Mouse (Mus musculus) liver, embryonic 11.5 days (tissue): ENCODE data around the gene Pccb. TPM values are rescaled to one million over a fixed set of nuclear protein-coding genes. Genes with fewer than 3 reads are reported as not detected.

Source experiments
- ATAC-seq: fragments of 200-750 bp; cut with Nextera tagmentation; replicated peaks from 2 replicates; pipeline ENCODE4 v1.8.0; 2017; ENCODE audit warnings: moderate number of reproducible peaks, mild to moderate bottlenecking, moderate TSS enrichment, moderate library complexity; ENCODE audit not compliant: low FRiP score
- DNase-seq: peaks from one replicate; pipeline ENCODE4 v3.0.0-alpha.2; 2017; ENCODE audit warnings: low spot score
- H3K27ac ChIP-seq: fragments of 300-500 bp; sonication (generic); 2 replicates; pipeline ENCODE4 v1.5.1; 2014; ENCODE audit warnings: mild to moderate bottlenecking, low read depth, low read length, control low read depth
- H3K27me3 ChIP-seq: fragments of 300-500 bp; sonication (generic); replicated peaks from 2 replicates; pipeline ENCODE4 v1.6.1; 2014; ENCODE audit warnings: low read length, mixed read lengths; ENCODE audit not compliant: control insufficient read depth, insufficient read depth
- H3K36me3 ChIP-seq: fragments of 300-500 bp; sonication (generic); 2 replicates; pipeline ENCODE4 v1.6.1; 2014; ENCODE audit warnings: mild to moderate bottlenecking, low read length, moderate library complexity, mixed read lengths; ENCODE audit not compliant: control insufficient read depth, insufficient read depth
- H3K4me1 ChIP-seq: fragments of 300-500 bp; sonication (generic); replicated peaks from 2 replicates; pipeline ENCODE4 v1.6.1; 2014; ENCODE audit warnings: low read length, mixed read lengths; ENCODE audit not compliant: control insufficient read depth, insufficient read depth
- H3K4me2 ChIP-seq: fragments of 300-500 bp; sonication (generic); 2 replicates; pipeline ENCODE4 v1.6.1; 2014; ENCODE audit warnings: mild to moderate bottlenecking, control low read depth, moderate library complexity
- H3K4me3 ChIP-seq: fragments of 300-500 bp; sonication (generic); 2 replicates; pipeline ENCODE4 v1.5.1; 2014; ENCODE audit warnings: low read depth, low read length, control low read depth
- H3K9ac ChIP-seq: fragments of 300-500 bp; sonication (generic); 2 replicates; pipeline ENCODE4 v1.6.1; 2014; ENCODE audit warnings: low read depth, low read length, control low read depth
- H3K9me3 ChIP-seq: fragments of 300-500 bp; sonication (generic); 2 replicates; pipeline ENCODE4 v1.6.1; 2016; ENCODE audit warnings: low read length, inconsistent platforms, mixed read lengths; ENCODE audit not compliant: control insufficient read depth
- WGBS: fragments of 180-500 bp; shearing (Covaris S2); extraction: QIAGEN DNeasy Blood & Tissue Kit; methylation state at CpG from one replicate; pipeline ENCODE4 v1.1.7; 2014; 5-methylcytosine and 5-hydroxymethylcytosine counted together
- polyA plus RNA-seq: library from polyadenylated mRNA; unstranded; fragments of >200 nt; fragmentation: Nextera tagmentation; extraction: Ambion mirVana; gene quantifications from 2 replicates; pipeline ENCODE4 v1.2.1, GENCODE M21; 2014

The Pccb gene
- polyA plus RNA-seq, 1 experiment from 2014 or later: 8.7 TPM

- Histone ChIP-seq H3K27me3 (no peaks in the 10 kb centered on the region), H3K9me3 (no peaks in the 10 kb centered on the region), H3K4me2 (no peak overlapping the region), H3K4me3 (no peak overlapping the region), H3K9ac (no peak overlapping the region), H3K4me1 (no peaks in the 10 kb centered on the region), H3K36me3 (no peaks in the 10 kb centered on the region), H3K27ac (no peak overlapping the region)
- peak; percentile 93 for ATAC-seq
- 60% methylated on average over 5 of the region's 5 CpGs for WGBS
- no peak for DNase-seq
Measured at GRCm38 (mm10) chr9:100962903-100963427, 71.7 kb downstream of the Pccb start.

- DNase-seq (no peak), ATAC-seq (no peak)
- Histone ChIP-seq H3K4me1 (no peaks in the 10 kb centered on the region), H3K36me3 (peaks cover 7% of the 10 kb centered on the region; the same call in 1 of the 2 replicates), H3K9ac (no peak overlapping the region), H3K4me3 (no peak overlapping the region), H3K27ac (no peak overlapping the region), H3K9me3 (no peaks in the 10 kb centered on the region), H3K27me3 (no peaks in the 10 kb centered on the region), H3K4me2 (no peak overlapping the region)
- 81% methylated on average over 4 of the region's 4 CpGs for WGBS
Measured at GRCm38 (mm10) chr9:100951481-100951880, 83.2 kb downstream of the Pccb start.

- no peaks in the 10 kb centered on the region for H3K36me3 ChIP-seq
- no peaks in the 10 kb centered on the region for H3K27me3 ChIP-seq
- 87% methylated on average over 5 of the region's 5 CpGs for WGBS
- no peak overlapping the region for H3K27ac ChIP-seq
- H3K4me3 ChIP-seq: no peak overlapping the region
- ATAC-seq (no peak), DNase-seq (no peak)
- no peaks in the 10 kb centered on the region for H3K4me1 ChIP-seq
- H3K9ac ChIP-seq: no peak overlapping the region
- no peaks in the 10 kb centered on the region for H3K9me3 ChIP-seq
- H3K4me2 ChIP-seq: no peak overlapping the region
Measured at GRCm38 (mm10) chr9:100944677-100945365, 89.9 kb downstream of the Pccb start.

GRCm38 (mm10) chr9:100942042-100942441 is 92.7 kb downstream of the Pccb start:
- H3K36me3 ChIP-seq: no peaks in the 10 kb centered on the region
- no peaks in the 10 kb centered on the region for H3K4me1 ChIP-seq
- H3K9ac ChIP-seq: no peak overlapping the region
- no peaks in the 10 kb centered on the region for H3K9me3 ChIP-seq
- H3K27me3 ChIP-seq: no peaks in the 10 kb centered on the region
- H3K4me2 ChIP-seq: no peak overlapping the region
- no peak overlapping the region for H3K4me3 ChIP-seq
- DNase-seq (no peak), ATAC-seq (no peak)
- WGBS: 74% methylated on average over 2 of the region's 2 CpGs
- no peak overlapping the region for H3K27ac ChIP-seq

Other genes with a start within 250 kb of the Pccb start
- gene Msl2, start 39.2 kb upstream of the Pccb start, polyA plus RNA-seq: 4.7 and 4.9 TPM in 2 replicates
- 7.5 and 7.9 TPM in 2 replicates for gene Ppp2r3a, start 216.9 kb upstream of the Pccb start, polyA plus RNA-seq